Mouse (Mus musculus) spleen, adult 2 months (tissue): ENCODE measurements around the gene Olfr304. TPM values are rescaled to one million over a fixed set of nuclear protein-coding genes. Genes with fewer than 3 reads are reported as not detected.

Source experiments
- DNase-seq, 2 experiments: peaks; one replicate each; pipeline versions ENCODE4 v3.0.0 to v3.0.0-alpha.2; 2012 to 2021; ENCODE audit warnings: low spot score in 2 of 2, low read depth in 1 of 2
- H3K27ac ChIP-seq: fragments of 200-500 bp; 2 replicates; pipeline ENCODE4 v1.5.1; 2012; ENCODE audit warnings: low read length, inconsistent platforms; ENCODE audit not compliant: insufficient read depth
- H3K27me3 ChIP-seq: fragments of 200-500 bp; 2 replicates; pipeline ENCODE4 v1.6.1; 2012; ENCODE audit warnings: mild to moderate bottlenecking, moderate library complexity, low read length, inconsistent platforms; ENCODE audit not compliant: control insufficient read depth, insufficient read depth
- H3K36me3 ChIP-seq: fragments of 200-500 bp; 2 replicates; pipeline ENCODE4 v1.6.1; 2012; ENCODE audit warnings: mild to moderate bottlenecking, low read length, inconsistent platforms; ENCODE audit not compliant: control insufficient read depth, insufficient read depth
- H3K4me1 ChIP-seq: fragments of 200-500 bp; 2 replicates; pipeline ENCODE4 v1.6.1; 2011; ENCODE audit warnings: inconsistent platforms; ENCODE audit not compliant: control insufficient read depth, insufficient read depth, insufficient read length
- H3K4me3 ChIP-seq: fragments of 200-500 bp; 2 replicates; pipeline ENCODE4 v1.5.1; 2011; ENCODE audit warnings: mild to moderate bottlenecking, inconsistent platforms; ENCODE audit not compliant: insufficient read depth, insufficient read length; ENCODE audit errors: extremely low read depth
- CTCF ChIP-seq: fragments of 200-500 bp; IDR thresholded peaks from 2 replicates; pipeline ENCODE4 v1.5.1; 2011; ENCODE audit warnings: mild to moderate bottlenecking, inconsistent platforms; ENCODE audit not compliant: insufficient read depth, insufficient read length, insufficient replicate concordance; ENCODE audit errors: extremely low read depth
- POLR2A ChIP-seq: fragments of 200-500 bp; IDR thresholded peaks from 2 replicates; pipeline ENCODE4 v1.6.1; 2011; ENCODE audit warnings: low read depth, low read length, inconsistent platforms
- WGBS: fragments of 180-500 bp; shearing (Covaris S2); methylation state at CpG from one replicate; pipeline ENCODE4 v1.1.7; 2018; 5-methylcytosine and 5-hydroxymethylcytosine counted together
- polyA plus RNA-seq: library from polyadenylated mRNA; depleted of rRNA; stranded (reverse); fragments of >200 nt; gene quantifications from 2 replicates; pipeline ENCODE4 v1.2.3, GENCODE M21; 2012; rRNA removed

The Olfr304 gene
- polyA plus RNA-seq, 1 experiment: not detected

DNA sequence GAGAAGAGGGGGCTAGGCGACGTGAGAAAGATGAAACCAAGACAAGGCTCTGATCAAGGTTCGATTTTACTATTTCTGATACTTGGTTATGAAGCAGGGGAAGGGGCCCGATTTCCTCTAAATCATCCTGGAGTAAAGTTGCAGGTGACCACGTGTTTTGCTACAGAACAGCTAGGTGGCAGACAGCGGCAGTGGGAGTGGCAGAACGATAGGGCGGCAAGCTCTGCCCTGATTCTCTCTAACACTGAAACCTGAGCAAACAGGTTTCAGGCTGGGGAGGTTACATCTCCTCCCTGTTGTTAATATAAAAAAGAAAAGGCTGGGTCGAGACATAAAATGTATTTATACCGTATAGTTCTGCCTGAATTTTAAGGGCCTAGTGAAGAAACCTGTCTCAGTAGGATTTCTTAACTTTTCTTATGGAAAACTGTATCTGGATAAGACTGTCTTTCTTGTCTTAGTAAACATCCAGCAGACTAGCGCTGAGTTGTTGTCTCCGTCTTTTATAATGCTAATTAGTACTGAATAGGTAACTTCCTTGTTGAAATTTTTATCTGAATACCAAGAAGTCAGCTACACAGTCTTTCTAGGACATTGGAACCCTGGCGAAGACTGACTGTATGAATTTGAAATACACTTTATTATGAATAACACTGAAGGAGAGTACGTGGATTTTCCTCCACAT lies 43.4 kb downstream of the Olfr304 start:
- WGBS: 80% methylated on average over 14 of the region's 14 CpGs
- H3K4me3 ChIP-seq: no peak overlapping the region
- no peak for DNase-seq
- H3K27me3 ChIP-seq: no peaks in the 10 kb centered on the region
- H3K27ac ChIP-seq: no peak overlapping the region
- TF ChIP-seq POLR2A: no peak
- H3K4me1 ChIP-seq: no peaks in the 10 kb centered on the region
- no peaks in the 10 kb centered on the region for H3K36me3 ChIP-seq

GRCm38 (mm10) chr7:86337486-86337885 lies 49.0 kb downstream of the Olfr304 start, which contains the start of gene Olfr307:
Gene Olfr307, minus strand, starts transcription at chr7:86337586.
- Histone ChIP-seq H3K4me3 (no peak within 1 kb of the TSS), H3K27ac (no peak within 1 kb of the TSS), H3K36me3 (no peaks in the 10 kb centered on the region), H3K4me1 (no peaks in the 10 kb centered on the region), H3K27me3 (no peaks in the 10 kb centered on the region)
- TF ChIP-seq CTCF: no peak
- no peak for TF ChIP-seq POLR2A
- no peak for DNase-seq
- 78% methylated on average over 1 of the region's 1 CpGs for WGBS

Other genes starting within 250 kb of the Olfr304 start
- gene Vmn2r75, start 214.9 kb downstream of the Olfr304 start, polyA plus RNA-seq: not detected in 2 replicates
- gene Vmn2r76, start 140.3 kb downstream of the Olfr304 start, polyA plus RNA-seq: not detected in 2 replicates
- not detected in 2 replicates for gene Olfr310, start 109.5 kb downstream of the Olfr304 start, polyA plus RNA-seq
- not detected in 2 replicates for gene Olfr309, start 73.0 kb downstream of the Olfr304 start, polyA plus RNA-seq
- not detected in 2 replicates for gene Olfr308, start 61.0 kb downstream of the Olfr304 start, polyA plus RNA-seq
- not detected in 2 replicates for gene Olfr307, start 49.1 kb downstream of the Olfr304 start, polyA plus RNA-seq
- gene Olfr305, start 19.7 kb downstream of the Olfr304 start, polyA plus RNA-seq: not detected in 2 replicates
- gene Olfr303, start 11.1 kb upstream of the Olfr304 start, polyA plus RNA-seq: not detected in 2 replicates
- not detected in 2 replicates for gene Olfr301, start 17.2 kb upstream of the Olfr304 start, polyA plus RNA-seq
- not detected in 2 replicates for gene Olfr299, start 73.3 kb upstream of the Olfr304 start, polyA plus RNA-seq
- gene Olfr298, start 105.8 kb upstream of the Olfr304 start, polyA plus RNA-seq: not detected in 2 replicates
- not detected in 2 replicates for gene Olfr297, start 133.3 kb upstream of the Olfr304 start, polyA plus RNA-seq
- gene Olfr295, start 197.2 kb upstream of the Olfr304 start, polyA plus RNA-seq: not detected in 2 replicates
- not detected in 2 replicates for gene Olfr294, start 230.0 kb upstream of the Olfr304 start, polyA plus RNA-seq